Comparison of ENCODE assay signal across 30 mouse cellular contexts in the genomic region with DNA sequence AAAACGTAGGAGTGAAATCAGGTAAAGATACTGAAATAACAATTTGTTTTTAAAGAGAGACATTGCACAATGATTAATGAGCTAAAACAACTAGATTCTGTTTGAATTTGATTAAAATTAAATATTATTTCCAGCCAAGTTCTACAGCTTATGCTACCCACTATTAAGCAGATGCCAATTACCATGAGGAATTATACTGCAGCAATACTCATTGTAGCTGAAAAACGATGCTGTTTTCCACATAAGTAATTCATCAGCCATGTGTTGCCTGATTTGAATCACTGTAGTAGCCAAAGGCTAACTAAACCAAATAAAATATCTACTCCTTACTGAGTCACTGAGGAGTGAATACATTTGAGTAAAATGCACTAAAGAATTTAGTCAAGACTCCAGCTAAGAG.
"Had no signal": no experiment of that assay in that cellular context is flagged by ENCODE, and none has a peak within 500 bp of the region (broad histone marks: within the 10 kb centered on the region; RNA-seq: fewer than 3 reads in every experiment).

No protein-coding gene starts in this region.

- H3K4me1 ChIP-seq: limb, embryonic 15.5 days; liver, embryonic 13.5 days; liver, embryonic 15.5 days; lung, embryonic 15.5 days; midbrain, embryonic 10.5 days; midbrain, embryonic 12.5 days; midbrain, embryonic 13.5 days; midbrain, embryonic 15.5 days had no signal

- H3K4me3 ChIP-seq: limb, embryonic 10.5 days; limb, embryonic 12.5 days; limb, embryonic 13.5 days; limb, embryonic 15.5 days; liver, embryonic 13.5 days; liver, embryonic 15.5 days; lung, embryonic 15.5 days; megakaryocyte, embryonic 14.5 days; midbrain, embryonic 10.5 days; midbrain, embryonic 12.5 days; midbrain, embryonic 13.5 days; midbrain, embryonic 15.5 days; myocyte had no signal

- H3K4me2 ChIP-seq: limb, embryonic 12.5 days; limb, embryonic 13.5 days; limb, embryonic 15.5 days; liver, embryonic 11.5 days; liver, embryonic 13.5 days; liver, embryonic 15.5 days; lung, embryonic 14.5 days; lung, embryonic 15.5 days; midbrain, embryonic 11.5 days; midbrain, embryonic 12.5 days; midbrain, embryonic 13.5 days; midbrain, embryonic 15.5 days had no signal

- H3K9me3 ChIP-seq: limb, embryonic 10.5 days; limb, embryonic 12.5 days; limb, embryonic 13.5 days; limb, embryonic 15.5 days; liver, embryonic 13.5 days; liver, embryonic 15.5 days; lung, embryonic 15.5 days; megakaryocyte, embryonic 14.5 days; midbrain, embryonic 10.5 days; midbrain, embryonic 12.5 days; midbrain, embryonic 13.5 days; midbrain, embryonic 15.5 days had no signal

- H3K27ac ChIP-seq: limb, embryonic 10.5 days; limb, embryonic 12.5 days; limb, embryonic 13.5 days; limb, embryonic 15.5 days; liver, embryonic 13.5 days; liver, embryonic 14.5 days; liver, embryonic 15.5 days; lung, embryonic 15.5 days; macrophage; midbrain, embryonic 10.5 days; midbrain, embryonic 12.5 days; midbrain, embryonic 13.5 days; midbrain, embryonic 15.5 days had no signal

- H3K36me3 ChIP-seq: limb, embryonic 10.5 days; limb, embryonic 12.5 days; limb, embryonic 13.5 days; limb, embryonic 15.5 days; liver, embryonic 13.5 days; liver, embryonic 15.5 days; lung, embryonic 15.5 days; midbrain, embryonic 10.5 days; midbrain, embryonic 12.5 days; midbrain, embryonic 13.5 days; midbrain, embryonic 15.5 days had no signal

- DNase-seq: left cerebral cortex, postnatal 4 days; liver; liver, embryonic 13.5 days; liver, postnatal 0 days; lung, adult 18-20 months; lung, adult 2 months; lung, embryonic 14.5 days; lung, postnatal 10 days; lung, postnatal 14 days; lung, postnatal 36 days; lung, postnatal 4 days; midbrain, embryonic 14.5 days had no signal

- ATAC-seq: liver, postnatal 0 days; lung, postnatal 0 days; midbrain, embryonic 13.5 days; midbrain, embryonic 15.5 days; midbrain, embryonic 16.5 days had no signal

- H3K9ac ChIP-seq: limb, embryonic 12.5 days; limb, embryonic 13.5 days; limb, embryonic 15.5 days; liver, embryonic 13.5 days; liver, embryonic 14.5 days; liver, embryonic 15.5 days; liver, postnatal 0 days; lung, embryonic 14.5 days; lung, embryonic 15.5 days; midbrain, embryonic 12.5 days; midbrain, embryonic 13.5 days; midbrain, embryonic 15.5 days had no signal

- H3K27me3 ChIP-seq: limb, embryonic 12.5 days; limb, embryonic 13.5 days; limb, embryonic 15.5 days; liver, embryonic 13.5 days; liver, embryonic 15.5 days; megakaryocyte, embryonic 14.5 days; midbrain, embryonic 12.5 days; midbrain, embryonic 13.5 days; midbrain, embryonic 15.5 days had no signal
